Mouse (Mus musculus) kidney, adult 2 months (tissue): Measurements from ENCODE around the gene Alg14. TPM values are rescaled to one million over a fixed set of nuclear protein-coding genes. Genes with fewer than 3 reads are reported as not detected.

Experiments used
- DNase-seq: peaks from one replicate; pipeline ENCODE4 v3.0.0; 2021
- H3K27ac ChIP-seq: fragments of 200-500 bp; 2 replicates; pipeline ENCODE4 v1.5.1; 2012; ENCODE audit warnings: low read depth, low read length, control low read depth, inconsistent platforms; ENCODE audit not compliant: insufficient read depth
- H3K27me3 ChIP-seq: fragments of 200-500 bp; replicated peaks from 2 replicates; pipeline ENCODE4 v1.6.1; 2012; ENCODE audit warnings: mild to moderate bottlenecking, moderate library complexity, low read length, inconsistent platforms; ENCODE audit not compliant: control insufficient read depth, insufficient read depth
- H3K36me3 ChIP-seq: fragments of 200-500 bp; 2 replicates; pipeline ENCODE4 v1.6.1; 2012; ENCODE audit warnings: mild to moderate bottlenecking, moderate library complexity, low read length, inconsistent platforms; ENCODE audit not compliant: control insufficient read depth, insufficient read depth
- H3K4me1 ChIP-seq: fragments of 200-500 bp; 2 replicates; pipeline ENCODE4 v1.6.1; 2011; ENCODE audit warnings: low read length; ENCODE audit not compliant: control insufficient read depth, insufficient read depth
- H3K4me3 ChIP-seq: fragments of 200-500 bp; 2 replicates; pipeline ENCODE4 v1.5.1; 2011; ENCODE audit warnings: mild to moderate bottlenecking, low read depth, low read length, control low read depth; ENCODE audit not compliant: insufficient read depth
- CTCF ChIP-seq: fragments of 200-500 bp; conservative IDR thresholded peaks from 2 replicates; pipeline ENCODE4 v1.5.1; 2011; ENCODE audit warnings: low read depth, mild to moderate bottlenecking, control low read depth, low read length, moderate library complexity, mixed read lengths; ENCODE audit not compliant: insufficient read depth, insufficient read length
- POLR2A ChIP-seq: fragments of 200-500 bp; IDR thresholded peaks from one replicate; pipeline ENCODE4 v1.6.1; 2011; ENCODE audit warnings: low read depth, low read length, control low read depth
- WGBS: fragments of 180-500 bp; shearing (Covaris S2); methylation state at CpG from one replicate; pipeline ENCODE4 v1.1.7; 2018; 5-methylcytosine and 5-hydroxymethylcytosine counted together
- polyA plus RNA-seq: library from polyadenylated mRNA; depleted of rRNA; stranded (reverse); fragments of >200 nt; gene quantifications from 2 replicates; pipeline ENCODE4 v1.2.3, GENCODE M21; 2012

The Alg14 gene
- polyA plus RNA-seq, 1 experiment = 22.9 TPM

DNA sequence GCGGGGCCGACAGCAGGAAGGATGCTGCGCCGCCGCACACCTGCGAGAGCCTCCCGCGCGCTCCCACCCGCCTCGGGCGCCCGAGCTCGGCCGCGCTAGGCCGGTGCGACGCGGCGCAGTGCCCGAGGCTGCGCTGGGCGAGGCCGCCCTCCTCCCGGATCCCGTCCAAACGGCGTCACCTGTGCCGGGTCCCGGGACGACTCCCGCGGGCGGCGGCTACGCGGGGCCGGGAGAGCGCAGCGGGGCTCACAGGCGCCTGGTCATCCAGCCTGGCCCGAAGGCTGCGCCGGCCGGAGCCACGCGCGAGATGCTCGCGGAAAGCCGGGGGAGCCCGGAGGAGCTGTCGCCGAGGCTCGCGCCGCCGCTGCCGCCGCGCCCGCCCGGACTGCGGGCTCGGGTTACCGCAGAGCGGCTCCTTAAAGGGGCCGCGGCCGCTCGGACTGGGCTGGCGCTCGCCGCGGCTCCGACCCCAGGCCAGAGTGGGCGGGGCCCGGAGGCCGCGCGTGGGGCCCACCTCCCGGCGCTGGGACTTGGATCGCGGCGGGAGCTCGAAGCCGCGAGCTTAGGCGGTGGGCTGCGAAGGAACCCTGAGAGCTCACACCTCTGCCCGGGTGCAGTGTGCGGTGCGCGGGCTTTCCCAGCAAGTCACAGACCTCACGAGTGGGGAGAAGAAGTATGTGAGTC, 28.9 kb upstream of the Alg14 start:
- no peak for TF ChIP-seq POLR2A
- no peak for TF ChIP-seq CTCF
- Histone ChIP-seq H3K4me3 (peak overlapping the region; percentile 68), H3K27me3 (no peaks in the 10 kb centered on the region), H3K4me1 (peaks cover 5% of the 10 kb centered on the region; the same call in 1 of the 2 replicates), H3K27ac (peak overlapping the region; percentile 87), H3K36me3 (no peaks in the 10 kb centered on the region)
- peak; percentile 56 for DNase-seq
- WGBS = 1% methylated on average over 97 of the region's 97 CpGs

DNA sequence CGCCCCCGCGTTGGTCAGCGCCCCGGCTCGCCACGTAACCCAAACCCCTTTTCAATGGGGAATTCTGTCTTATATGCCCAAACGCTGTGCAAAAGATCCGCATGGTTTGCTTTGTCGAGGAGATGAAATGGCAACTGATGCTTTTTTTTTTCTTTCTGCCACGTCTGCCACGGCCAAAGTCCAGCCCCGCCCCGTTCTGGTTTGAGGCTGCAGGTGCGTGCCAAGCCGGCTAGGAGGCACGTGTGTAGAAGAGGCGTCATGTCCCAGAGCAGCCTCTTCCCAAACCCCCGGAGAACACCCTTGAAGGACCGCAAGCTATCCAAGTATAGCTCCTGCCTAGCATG, 28.4 kb upstream of the Alg14 start:
- Histone ChIP-seq H3K36me3 (no peaks in the 10 kb centered on the region), H3K4me3 (peak overlapping the region; percentile 68), H3K27ac (peak overlapping the region; percentile 87; the same call in 1 of the 2 replicates), H3K4me1 (peaks cover 5% of the 10 kb centered on the region; the same call in 1 of the 2 replicates), H3K27me3 (no peaks in the 10 kb centered on the region)
- no peak for TF ChIP-seq CTCF
- no peak for TF ChIP-seq POLR2A
- DNase-seq = peak; percentile 92
- 3% methylated on average over 20 of the region's 20 CpGs for WGBS

DNA sequence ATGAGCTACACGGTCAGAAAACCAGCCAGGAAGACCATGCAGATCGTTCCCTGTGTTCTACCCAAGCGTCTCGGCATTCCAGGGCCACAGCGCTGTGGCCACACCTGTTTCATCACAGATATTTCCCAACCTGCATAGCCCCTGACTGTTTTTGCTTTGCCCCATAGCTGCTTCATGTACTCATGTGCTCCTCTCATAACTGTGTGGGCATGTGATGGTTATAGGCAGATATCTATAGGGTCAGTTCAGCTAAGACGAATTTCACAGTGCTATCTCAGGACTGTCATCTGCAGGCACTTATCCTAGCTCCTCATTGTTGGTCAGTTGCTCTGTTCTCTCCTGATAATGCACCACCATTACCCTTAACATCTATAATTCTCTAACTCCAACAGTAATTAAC, 27.3 kb upstream of the Alg14 start:
- TF ChIP-seq POLR2A (no peak), CTCF (no peak)
- Histone ChIP-seq H3K36me3 (no peaks in the 10 kb centered on the region), H3K27me3 (no peaks in the 10 kb centered on the region), H3K4me1 (peaks cover 5% of the 10 kb centered on the region; the same call in 1 of the 2 replicates), H3K27ac (no peak overlapping the region), H3K4me3 (no peak overlapping the region)
- WGBS = 85% methylated on average over 6 of the region's 6 CpGs
- DNase-seq = no peak

DNA sequence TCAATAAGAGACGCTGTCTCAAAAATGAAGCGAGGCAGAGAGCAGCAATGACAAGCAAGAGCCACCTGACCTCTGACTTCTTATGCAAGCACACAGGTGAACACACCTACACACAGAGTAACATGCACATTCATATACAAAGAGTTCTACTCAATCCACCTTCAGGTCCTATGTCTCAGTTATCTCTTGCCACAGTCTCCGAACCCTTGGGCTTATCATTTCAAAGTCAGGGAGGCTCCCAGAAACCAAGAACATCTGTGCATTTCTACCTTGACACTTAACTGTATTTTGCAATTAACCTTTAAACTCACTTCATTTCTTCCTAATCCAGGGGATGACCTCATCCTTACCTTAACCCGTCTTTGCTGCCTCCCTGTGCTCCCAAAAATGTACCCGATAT, 24.3 kb upstream of the Alg14 start:
- Histone ChIP-seq H3K36me3 (no peaks in the 10 kb centered on the region), H3K27me3 (no peaks in the 10 kb centered on the region), H3K4me3 (no peak overlapping the region), H3K27ac (no peak overlapping the region), H3K4me1 (peaks cover 5% of the 10 kb centered on the region; the same call in 1 of the 2 replicates)
- no peak for DNase-seq
- 85% methylated on average over 5 of the region's 5 CpGs for WGBS
- TF ChIP-seq CTCF (no peak), POLR2A (no peak)

DNA sequence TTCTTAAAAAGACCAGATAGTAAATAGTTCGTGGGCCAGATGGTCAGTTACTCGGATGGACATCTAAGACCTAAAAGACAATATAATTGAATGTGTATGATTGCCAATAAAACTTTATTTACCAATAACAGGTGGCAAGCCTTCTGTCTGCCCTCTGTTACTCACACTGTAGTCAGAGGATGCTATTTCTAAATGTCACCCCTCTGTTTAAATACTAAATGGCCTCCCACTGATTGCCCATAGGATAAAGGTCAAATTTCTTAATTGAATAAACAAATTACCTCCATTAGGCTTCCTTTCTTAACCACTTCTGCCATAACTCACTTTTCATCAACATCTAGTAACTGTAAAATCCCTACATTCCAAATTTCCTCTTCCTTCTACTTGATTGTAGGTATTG, 19.0 kb upstream of the Alg14 start:
- H3K36me3 ChIP-seq = no peaks in the 10 kb centered on the region
- no peak for TF ChIP-seq POLR2A
- TF ChIP-seq CTCF = no peak
- 77% methylated on average over 2 of the region's 2 CpGs for WGBS
- no peaks in the 10 kb centered on the region for H3K27me3 ChIP-seq
- H3K4me3 ChIP-seq = no peak overlapping the region
- H3K4me1 ChIP-seq = no peaks in the 10 kb centered on the region
- H3K27ac ChIP-seq = no peak overlapping the region
- no peak for DNase-seq

DNA sequence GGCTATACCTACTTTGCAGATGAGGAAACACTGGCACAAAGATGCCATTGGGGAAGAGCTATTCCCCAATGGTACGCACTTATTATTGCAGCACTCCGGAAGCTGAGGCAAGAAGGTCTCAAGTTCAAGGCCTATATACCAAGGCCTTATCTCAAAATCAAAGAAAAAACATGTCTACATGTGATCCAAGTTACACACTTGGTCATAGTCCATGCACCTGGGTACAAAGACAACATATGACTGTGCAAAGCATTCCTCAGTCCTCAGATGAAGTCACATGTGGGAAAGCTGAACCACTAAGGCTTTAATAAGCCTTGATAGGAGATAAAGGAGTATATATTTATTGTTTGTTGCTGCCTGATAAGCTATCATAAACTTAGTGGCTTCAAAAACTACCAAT, 17.6 kb upstream of the Alg14 start:
- TF ChIP-seq POLR2A = no peak
- no peak for TF ChIP-seq CTCF
- H3K27ac ChIP-seq = no peak overlapping the region
- WGBS = 95% methylated on average over 2 of the region's 2 CpGs
- no peaks in the 10 kb centered on the region for H3K36me3 ChIP-seq
- no peak for DNase-seq
- H3K27me3 ChIP-seq = no peaks in the 10 kb centered on the region
- H3K4me3 ChIP-seq = no peak overlapping the region
- no peaks in the 10 kb centered on the region for H3K4me1 ChIP-seq

DNA sequence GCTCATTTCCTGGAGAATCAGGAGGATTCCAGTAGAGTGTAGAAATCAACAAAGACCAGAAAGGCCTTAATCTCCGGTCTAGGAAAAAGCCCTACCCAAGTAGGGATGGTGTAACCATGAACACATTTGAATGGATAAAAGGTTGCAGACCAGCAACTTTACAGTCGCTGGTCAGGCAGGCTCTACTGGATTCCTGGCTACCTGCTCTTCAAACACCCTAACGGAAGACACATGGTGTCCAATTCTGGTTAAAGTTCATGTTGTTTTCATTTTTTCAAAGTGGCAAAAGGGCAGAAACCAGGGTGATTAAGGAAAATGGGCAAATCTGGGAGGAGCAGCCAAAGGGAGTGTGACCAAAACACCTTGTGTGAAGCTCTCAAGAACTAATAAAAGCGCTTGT, 14.6 kb upstream of the Alg14 start:
- TF ChIP-seq CTCF (no peak), POLR2A (no peak)
- no peak overlapping the region for H3K27ac ChIP-seq
- peak; percentile 71 for DNase-seq

More for the DNA sequence above, 14.6 kb upstream of the Alg14 start:
- H3K27me3 ChIP-seq = no peaks in the 10 kb centered on the region
- 47% methylated on average over 4 of the region's 4 CpGs for WGBS
- H3K4me1 ChIP-seq = no peaks in the 10 kb centered on the region
- H3K4me3 ChIP-seq = no peak overlapping the region
- no peaks in the 10 kb centered on the region for H3K36me3 ChIP-seq
